Mouse (Mus musculus): ENCODE measurements at regions not wholly inside any gene's neighbourhood (a gene's known extent, or its start where the extent isn't known, plus 50 kb on each side); places are given as distances from the start of the nearest gene placed in this dataset.

DNA sequence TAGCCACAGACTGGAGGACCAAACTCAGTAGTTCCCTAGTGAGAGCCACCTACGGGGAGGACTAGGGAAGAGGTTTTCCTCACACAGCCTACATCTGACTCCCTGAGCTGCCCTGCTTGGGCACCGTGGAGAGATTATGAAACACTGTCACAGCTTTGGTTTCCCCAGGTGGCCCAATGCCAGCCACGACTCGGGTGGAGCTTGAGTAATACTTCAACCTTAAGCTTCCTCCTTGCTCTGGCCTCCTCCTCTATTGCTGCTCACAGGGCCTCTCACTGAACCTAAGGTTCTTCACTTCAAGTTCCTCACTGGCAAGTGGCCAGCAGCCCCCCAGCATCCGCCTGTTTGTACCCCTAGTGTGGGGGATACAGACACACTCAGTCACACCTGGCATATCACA lies 224.9 kb upstream of the Rpl38 start:
- TF ChIP-seq CTCF (IDR thresholded peaks at IDR 0.05; ENCODE audit: insufficient read depth, low read length), result no peak
- no peak for TF ChIP-seq POLR2A (IDR thresholded peaks at IDR 0.05; ENCODE audit: borderline replicate concordance, extremely low read depth, low read depth, low read length)

Data from lung, adult 2 months (tissue).